Mouse (Mus musculus) liver, embryonic 14.5 days (tissue): Measurements from ENCODE around the gene C9. TPM values are rescaled to one million over a fixed set of nuclear protein-coding genes. Genes with fewer than 3 reads are reported as not detected.

Experiments used
- ATAC-seq: fragments of 200-750 bp; cut with Nextera tagmentation; 2 replicates; pipeline ENCODE4 v1.8.0; 2017; ENCODE audit warnings: moderate number of reproducible peaks, mild to moderate bottlenecking, moderate library complexity; ENCODE audit not compliant: insufficient read depth
- DNase-seq, 3 experiments: peaks; one replicate each; pipeline ENCODE4 v3.0.0-alpha.2; 2012 to 2013; ENCODE audit warnings: low read depth in 3 of 3, low spot score in 3 of 3
- H3K27ac ChIP-seq: fragments of 300-500 bp; sonication (generic); 2 replicates; pipeline ENCODE4 v1.5.1; 2014; ENCODE audit warnings: moderate library complexity, mild to moderate bottlenecking, control low read depth, inconsistent platforms
- H3K27me3 ChIP-seq: fragments of 300-500 bp; sonication (generic); 2 replicates; pipeline ENCODE4 v1.6.1; 2014; ENCODE audit warnings: mild to moderate bottlenecking, low read length, moderate library complexity; ENCODE audit not compliant: control insufficient read depth, insufficient read depth
- H3K36me3 ChIP-seq: fragments of 300-500 bp; sonication (generic); replicated peaks from 2 replicates; pipeline ENCODE4 v1.6.1; 2014; ENCODE audit warnings: low read depth; ENCODE audit not compliant: control insufficient read depth, insufficient read depth
- H3K4me1 ChIP-seq, 2 experiments: fragments of 200-500 bp in 1 of 2; fragments of 300-500 bp in 1 of 2; sonication (generic) in 1 of 2; replicated peaks; 2 replicates each; pipeline ENCODE4 v1.6.1; 2012 to 2014; ENCODE audit warnings: antibody characterized with exemption in 1 of 2, inconsistent platforms in 1 of 2, low read length in 1 of 2; ENCODE audit not compliant: control insufficient read depth in 2 of 2, insufficient read depth in 2 of 2
- H3K4me2 ChIP-seq: fragments of 300-500 bp; sonication (generic); 2 replicates; pipeline ENCODE4 v1.6.1; 2014; ENCODE audit warnings: low read depth, mild to moderate bottlenecking, control low read depth, moderate library complexity
- H3K4me3 ChIP-seq, 2 experiments: fragments of 200-500 bp in 1 of 2; fragments of 300-500 bp in 1 of 2; sonication (generic) in 1 of 2; 2 replicates each; pipeline ENCODE4 v1.5.1; 2012 to 2014; ENCODE audit warnings: low read depth in 2 of 2, low read length in 2 of 2, mild to moderate bottlenecking in 2 of 2, control low read depth in 1 of 2, inconsistent platforms in 1 of 2, moderate library complexity in 1 of 2; ENCODE audit not compliant: insufficient read depth in 1 of 2
- H3K9ac ChIP-seq: fragments of 300-500 bp; sonication (generic); replicated peaks from 2 replicates; pipeline ENCODE4 v1.6.1; 2014; ENCODE audit warnings: mild to moderate bottlenecking, control low read depth, moderate library complexity
- H3K9me3 ChIP-seq: fragments of 300-500 bp; sonication (generic); 2 replicates; pipeline ENCODE4 v1.6.1; 2016; ENCODE audit warnings: low read length, mixed read lengths; ENCODE audit not compliant: control insufficient read depth
- CTCF ChIP-seq: IDR thresholded peaks from 2 replicates; pipeline ENCODE4 v1.5.1; 2016; ENCODE audit warnings: antibody characterized with exemption, low read depth, control low read depth
- EP300 ChIP-seq: IDR thresholded peaks from 2 replicates; pipeline ENCODE4 v1.6.1; 2016; ENCODE audit warnings: antibody characterized with exemption, low read depth
- WGBS: fragments of 180-500 bp; shearing (Covaris S2); extraction: QIAGEN DNeasy Blood & Tissue Kit; methylation state at CpG from one replicate; pipeline ENCODE4 v1.1.7; 2014; ENCODE audit not compliant: insufficient replicate concordance; 5-methylcytosine and 5-hydroxymethylcytosine counted together
- polyA plus RNA-seq, 2 experiments: library from polyadenylated mRNA; depleted of rRNA in 1 of 2; stranded (reverse) in 1 of 2; unstranded in 1 of 2; fragments of >200 nt; fragmentation: Nextera tagmentation in 1 of 2; extraction: Ambion mirVana in 1 of 2; gene quantifications; 2 replicates each; pipeline versions ENCODE4 v1.2.1 to v1.2.3; 2012 to 2014

The C9 gene
- polyA plus RNA-seq, 2 experiments = 1.3 to 2.6 TPM

DNA sequence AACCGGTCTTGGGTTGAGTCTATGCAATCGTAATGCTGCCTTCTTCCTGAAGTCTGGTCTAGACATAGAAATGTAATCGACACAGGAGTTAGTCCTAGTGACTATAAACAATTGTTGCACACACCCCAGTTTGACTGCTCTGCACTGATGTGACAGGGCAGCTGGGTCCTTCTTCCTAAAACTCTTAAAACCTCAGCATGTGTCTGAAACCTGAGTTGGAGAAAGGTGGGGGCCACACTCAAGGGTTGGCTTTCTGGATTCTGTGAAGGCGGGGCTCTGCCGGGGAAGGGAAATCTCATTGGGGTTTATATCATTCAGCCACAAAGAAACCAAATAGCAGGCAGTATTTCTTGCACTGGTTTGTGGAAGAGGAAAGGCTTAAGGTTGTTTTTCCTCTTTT lies 41.0 kb upstream of the C9 start:
- TF ChIP-seq EP300 (no peak), CTCF (no peak)
- Histone ChIP-seq H3K4me3 (no peak overlapping the region), H3K36me3 (no peaks in the 10 kb centered on the region), H3K27me3 (no peaks in the 10 kb centered on the region), H3K9me3 (no peaks in the 10 kb centered on the region), H3K27ac (no peak overlapping the region), H3K4me1 (no peaks in the 10 kb centered on the region), H3K9ac (no peak overlapping the region), H3K4me2 (no peak overlapping the region)
- 67% methylated on average over 5 of the region's 5 CpGs for WGBS
- DNase-seq = no peak
- ATAC-seq = no peak

- ATAC-seq (no peak), DNase-seq (no peak)
- Histone ChIP-seq H3K4me1 (no peaks in the 10 kb centered on the region), H3K9me3 (no peaks in the 10 kb centered on the region), H3K27me3 (no peaks in the 10 kb centered on the region), H3K4me3 (no peak overlapping the region), H3K9ac (no peak overlapping the region), H3K4me2 (no peak overlapping the region), H3K27ac (no peak overlapping the region), H3K36me3 (no peaks in the 10 kb centered on the region)
- WGBS = 57% methylated on average over 6 of the region's 6 CpGs
- TF ChIP-seq EP300 (no peak), CTCF (no peak)
Observed at GRCm38 (mm10) chr15:6406771-6407170, 38.4 kb upstream of the C9 start.

DNA sequence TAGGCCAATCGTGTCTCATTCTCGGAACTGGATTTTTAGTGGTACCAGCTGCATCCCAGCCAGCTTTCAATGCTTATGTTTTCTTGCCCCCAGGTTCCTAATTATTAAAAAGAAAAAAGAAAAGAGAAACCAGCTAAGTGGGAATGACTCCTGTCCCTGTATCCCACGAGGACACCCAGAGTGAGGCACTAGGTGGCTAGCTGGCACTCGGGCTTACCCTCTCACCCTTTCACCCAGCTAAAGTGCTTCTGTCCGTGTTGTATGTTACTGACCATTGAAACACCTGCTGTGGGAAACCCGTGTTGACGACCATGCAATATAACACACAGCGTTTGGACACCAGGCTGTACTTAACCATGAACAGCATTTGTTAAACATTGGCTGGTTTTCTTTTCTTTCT lies 36.1 kb upstream of the C9 start:
- Histone ChIP-seq H3K4me1 (no peaks in the 10 kb centered on the region), H3K4me3 (no peak overlapping the region)

DNA sequence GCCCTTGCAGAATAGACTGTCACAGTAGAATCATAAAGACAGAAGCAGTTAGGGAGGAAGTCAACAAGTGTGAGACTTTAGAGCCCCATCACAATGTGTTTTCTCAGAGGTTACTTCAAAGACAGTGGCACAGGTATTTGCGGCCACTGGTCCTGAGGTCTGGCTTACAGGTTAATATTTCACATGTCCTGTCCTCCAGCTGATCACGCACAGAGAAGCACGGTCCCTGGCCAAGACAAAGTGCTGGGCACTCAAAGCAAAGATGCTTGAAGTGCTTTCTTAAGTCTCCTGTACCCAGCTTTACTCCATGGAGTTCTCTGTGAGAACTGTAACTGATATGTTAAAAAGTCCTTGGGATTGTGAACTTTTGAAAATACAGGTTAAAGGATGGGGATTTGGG lies 35.0 kb upstream of the C9 start:
- Histone ChIP-seq H3K36me3 (no peaks in the 10 kb centered on the region), H3K9me3 (no peaks in the 10 kb centered on the region), H3K9ac (no peak overlapping the region), H3K4me2 (no peak overlapping the region), H3K4me3 (no peak overlapping the region), H3K4me1 (no peaks in the 10 kb centered on the region), H3K27ac (no peak overlapping the region), H3K27me3 (no peaks in the 10 kb centered on the region)
- DNase-seq = no peak
- no peak for ATAC-seq
- TF ChIP-seq CTCF = no peak
- TF ChIP-seq EP300 = no peak
- 62% methylated on average over 3 of the region's 3 CpGs for WGBS

More for the DNA sequence above, 36.1 kb upstream of the C9 start:
- Histone ChIP-seq H3K27me3 (no peaks in the 10 kb centered on the region), H3K36me3 (no peaks in the 10 kb centered on the region), H3K9me3 (no peaks in the 10 kb centered on the region), H3K4me2 (no peak overlapping the region), H3K27ac (no peak overlapping the region), H3K9ac (no peak overlapping the region)
- 71% methylated on average over 8 of the region's 8 CpGs for WGBS
- ATAC-seq (no peak), DNase-seq (no peak)
- TF ChIP-seq CTCF = no peak
- no peak for TF ChIP-seq EP300

DNA sequence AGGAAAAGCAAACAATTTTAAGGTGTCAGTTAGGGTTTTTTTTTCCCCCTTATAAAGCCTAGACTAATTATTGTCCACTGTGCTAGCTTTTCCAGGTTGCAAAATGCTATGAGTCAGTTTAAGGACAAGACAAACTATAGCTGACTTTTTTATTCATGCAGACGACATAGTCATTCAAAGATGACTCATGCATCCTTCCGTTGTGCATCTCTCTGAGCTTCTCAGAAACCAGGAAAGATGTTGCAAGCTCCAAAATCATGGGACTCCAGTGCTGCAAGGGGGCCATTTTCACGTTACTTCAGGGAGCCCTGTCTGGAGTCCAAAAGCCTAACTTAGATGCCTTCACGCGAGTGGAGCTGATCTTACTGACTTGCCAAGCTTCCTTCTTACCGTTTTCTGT lies 33.8 kb upstream of the C9 start:
- H3K4me3 ChIP-seq = no peak overlapping the region
- 54% methylated on average over 6 of the region's 6 CpGs for WGBS
- peak in 1 of 3 experiments; percentile 14 for DNase-seq

More for the DNA sequence above, 33.8 kb upstream of the C9 start:
- Histone ChIP-seq H3K27me3 (no peaks in the 10 kb centered on the region), H3K4me1 (no peaks in the 10 kb centered on the region), H3K4me2 (no peak overlapping the region), H3K27ac (no peak overlapping the region), H3K9me3 (no peaks in the 10 kb centered on the region), H3K36me3 (no peaks in the 10 kb centered on the region), H3K9ac (no peak overlapping the region)
- no peak for TF ChIP-seq CTCF
- no peak for TF ChIP-seq EP300
- ATAC-seq = no peak
